Mouse (Mus musculus) stomach, postnatal 0 days (tissue): ENCODE measurements around the gene Rtn1. TPM values are rescaled to one million over a fixed set of nuclear protein-coding genes. Genes with fewer than 3 reads are reported as not detected.

ENCODE experiments used
- ATAC-seq: fragments of 200-750 bp; cut with Nextera tagmentation; 2 replicates; pipeline ENCODE4 v1.8.0; 2017; ENCODE audit not compliant: low FRiP score, low TSS enrichment
- DNase-seq: peaks from one replicate; pipeline ENCODE4 v3.0.0-alpha.2; 2016; ENCODE audit warnings: low spot score
- H3K27ac ChIP-seq: fragments of 300-500 bp; sonication (generic); replicated peaks from 2 replicates; pipeline ENCODE4 v1.5.1; 2014; ENCODE audit warnings: mild to moderate bottlenecking, control low read depth
- H3K27me3 ChIP-seq: fragments of 300-500 bp; sonication (generic); 2 replicates; pipeline ENCODE4 v1.6.1; 2014; ENCODE audit warnings: low read length; ENCODE audit not compliant: control insufficient read depth, insufficient read depth
- H3K36me3 ChIP-seq: fragments of 300-500 bp; sonication (generic); 2 replicates; pipeline ENCODE4 v1.6.1; 2014; ENCODE audit warnings: low read length, mixed read lengths; ENCODE audit not compliant: control insufficient read depth, insufficient read depth
- H3K4me1 ChIP-seq: fragments of 300-500 bp; sonication (generic); replicated peaks from 2 replicates; pipeline ENCODE4 v1.6.1; 2014; ENCODE audit warnings: antibody characterized with exemption; ENCODE audit not compliant: control insufficient read depth, insufficient read depth
- H3K4me2 ChIP-seq: fragments of 300-500 bp; sonication (generic); replicated peaks from 2 replicates; pipeline ENCODE4 v1.6.1; 2014; ENCODE audit warnings: low read depth, mild to moderate bottlenecking, control low read depth, moderate library complexity
- H3K4me3 ChIP-seq: fragments of 300-500 bp; sonication (generic); 2 replicates; pipeline ENCODE4 v1.5.1; 2014; ENCODE audit warnings: low read depth, low read length, control low read depth
- H3K9ac ChIP-seq: fragments of 300-500 bp; sonication (generic); 2 replicates; pipeline ENCODE4 v1.6.1; 2014; ENCODE audit warnings: mild to moderate bottlenecking, low read length, control low read depth, mixed read lengths
- H3K9me3 ChIP-seq: fragments of 300-500 bp; sonication (generic); 2 replicates; pipeline ENCODE4 v1.6.1; 2016; ENCODE audit warnings: low read length; ENCODE audit not compliant: control insufficient read depth
- CTCF ChIP-seq: IDR thresholded peaks from 2 replicates; pipeline ENCODE4 v1.5.1; 2016; ENCODE audit warnings: antibody characterized with exemption, low read depth, mild to moderate bottlenecking, moderate library complexity
- EP300 ChIP-seq: optimal IDR thresholded peaks from 2 replicates; pipeline ENCODE3; 2016; ENCODE audit warnings: antibody characterized with exemption
- WGBS: fragments of 180-500 bp; shearing (Covaris S2); extraction: QIAGEN DNeasy Blood & Tissue Kit; methylation state at CpG from one replicate; pipeline ENCODE4 v1.1.7; 2014; 5-methylcytosine and 5-hydroxymethylcytosine counted together
- polyA plus RNA-seq: library from polyadenylated mRNA; unstranded; fragments of >200 nt; fragmentation: Nextera tagmentation; extraction: Ambion mirVana; gene quantifications from 2 replicates; pipeline ENCODE4 v1.2.1, GENCODE M21; 2015

The Rtn1 gene
- polyA plus RNA-seq, 1 experiment from 2014 or later, result 47.1 TPM

DNA sequence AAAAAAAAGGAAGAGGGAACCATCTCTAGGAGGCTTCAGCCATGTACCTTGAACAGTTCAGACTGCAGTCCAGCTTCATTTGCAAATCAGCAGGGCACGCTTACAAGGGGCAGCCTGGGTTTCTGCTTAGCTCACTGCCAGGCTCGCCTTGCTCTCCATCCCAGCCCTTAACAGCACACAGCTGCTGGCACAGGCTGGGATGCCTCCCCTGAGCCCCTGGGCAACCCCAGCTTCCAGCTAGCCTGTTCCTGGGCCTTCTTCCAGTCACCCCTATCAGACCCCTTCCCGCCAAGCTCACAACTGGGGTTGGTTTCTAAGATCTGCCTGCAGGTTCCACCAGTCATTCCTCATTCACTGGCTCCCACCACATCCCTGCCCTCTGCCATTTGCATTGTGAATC lies 155.8 kb downstream of the Rtn1 start:
- no peak overlapping the region for H3K27ac ChIP-seq

DNA sequence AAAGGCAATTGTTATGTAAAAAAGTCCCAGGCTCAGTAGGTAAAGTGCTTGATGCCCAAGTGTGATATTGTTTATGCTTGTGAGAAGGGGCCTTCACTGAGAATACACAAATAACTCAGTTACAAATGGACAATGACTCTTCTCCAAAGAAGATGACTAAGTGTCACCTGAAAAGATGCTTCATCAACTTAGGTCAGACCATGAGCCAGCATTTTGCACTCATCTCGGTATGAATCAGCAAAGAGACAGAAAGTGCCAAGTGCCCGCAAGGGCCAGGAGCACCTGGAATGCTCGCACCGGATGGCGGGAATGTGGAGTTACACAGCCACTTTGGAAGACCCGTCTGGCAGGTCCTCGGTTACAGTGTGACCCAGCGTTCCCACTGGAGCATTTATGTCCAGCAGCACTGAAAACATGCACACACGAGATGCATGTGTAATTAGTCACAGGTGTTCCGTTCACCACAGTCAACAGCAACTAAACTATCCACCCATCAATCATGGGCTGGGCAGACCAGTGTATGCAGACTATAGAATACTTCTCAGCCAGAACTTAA lies 156.9 kb downstream of the Rtn1 start:
- ATAC-seq (no peak), DNase-seq (no peak)
- no peaks in the 10 kb centered on the region for H3K36me3 ChIP-seq
- no peak overlapping the region for H3K4me3 ChIP-seq
- TF ChIP-seq CTCF, result no peak
- TF ChIP-seq EP300, result no peak
- H3K9me3 ChIP-seq, result no peaks in the 10 kb centered on the region
- H3K4me2 ChIP-seq, result no peak overlapping the region
- H3K27ac ChIP-seq, result no peak overlapping the region
- no peak overlapping the region for H3K9ac ChIP-seq
- no peaks in the 10 kb centered on the region for H3K27me3 ChIP-seq
- 65% methylated on average over 10 of the region's 10 CpGs for WGBS
- H3K4me1 ChIP-seq, result no peaks in the 10 kb centered on the region

More for the DNA sequence above, 155.8 kb downstream of the Rtn1 start:
- Histone ChIP-seq H3K4me3 (no peak overlapping the region), H3K36me3 (no peaks in the 10 kb centered on the region), H3K4me2 (no peak overlapping the region), H3K27me3 (no peaks in the 10 kb centered on the region), H3K4me1 (no peaks in the 10 kb centered on the region), H3K9me3 (no peaks in the 10 kb centered on the region), H3K9ac (no peak overlapping the region)
- TF ChIP-seq EP300 (no peak), CTCF (no peak)
- ATAC-seq, result no peak
- no peak for DNase-seq
- WGBS, result 80% methylated on average over 3 of the region's 3 CpGs

DNA sequence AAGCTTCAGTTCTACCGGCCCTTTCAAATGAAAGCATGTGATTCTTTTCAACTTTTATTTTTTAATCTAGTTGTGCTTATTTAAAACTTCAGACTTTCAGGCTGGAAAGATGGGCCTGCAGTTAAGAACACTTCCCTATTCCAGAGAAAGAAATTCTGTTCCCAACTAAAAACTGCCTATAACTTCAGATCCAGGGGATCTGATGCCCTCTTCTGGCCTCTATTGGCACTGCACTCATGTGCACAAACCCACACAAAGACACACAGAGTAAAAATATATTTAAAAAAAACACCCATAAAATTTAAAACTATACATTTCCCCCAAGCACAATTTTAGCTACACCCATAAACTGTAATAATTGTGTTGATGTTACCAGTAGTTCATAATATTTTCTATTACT lies 163.9 kb downstream of the Rtn1 start:
- Histone ChIP-seq H3K9ac (no peak overlapping the region), H3K9me3 (no peaks in the 10 kb centered on the region), H3K36me3 (no peaks in the 10 kb centered on the region), H3K27me3 (no peaks in the 10 kb centered on the region), H3K4me2 (no peak overlapping the region), H3K4me3 (no peak overlapping the region), H3K27ac (no peak overlapping the region), H3K4me1 (no peaks in the 10 kb centered on the region)
- no peak for DNase-seq
- WGBS, result 91% methylated on average over 1 of the region's 1 CpGs
- TF ChIP-seq EP300, result no peak
- TF ChIP-seq CTCF, result peak; percentile 15; the same call in 1 of the 2 replicates
- no peak for ATAC-seq

DNA sequence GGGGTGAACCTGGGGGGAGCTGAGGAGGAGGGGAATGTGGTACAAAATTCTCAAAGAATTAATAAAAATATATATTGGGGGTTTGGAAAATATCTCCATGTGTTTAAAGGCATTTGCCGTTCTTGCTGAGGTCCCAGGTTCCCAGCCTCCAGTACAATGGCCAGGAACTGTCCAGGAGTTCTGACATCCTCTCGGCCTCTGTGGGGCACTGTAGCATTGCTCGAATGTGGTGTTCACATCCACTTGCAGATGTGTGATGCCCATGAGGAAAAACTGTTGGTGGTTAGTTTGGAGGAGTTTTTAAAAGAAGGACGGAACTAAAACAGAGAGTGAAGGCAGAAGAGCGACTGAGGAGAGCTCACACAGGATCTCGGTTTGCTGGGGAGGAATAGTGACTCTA lies 166.0 kb downstream of the Rtn1 start:
- H3K27ac ChIP-seq, result no peak overlapping the region
- no peak overlapping the region for H3K4me3 ChIP-seq
- H3K4me1 ChIP-seq, result no peaks in the 10 kb centered on the region
- H3K36me3 ChIP-seq, result no peaks in the 10 kb centered on the region
- 59% methylated on average over 6 of the region's 6 CpGs for WGBS
- no peak overlapping the region for H3K4me2 ChIP-seq
- DNase-seq (no peak), ATAC-seq (no peak)
- H3K9ac ChIP-seq, result no peak overlapping the region
- H3K9me3 ChIP-seq, result no peaks in the 10 kb centered on the region
- TF ChIP-seq EP300 (no peak), CTCF (peak; percentile 50)
- no peaks in the 10 kb centered on the region for H3K27me3 ChIP-seq

DNA sequence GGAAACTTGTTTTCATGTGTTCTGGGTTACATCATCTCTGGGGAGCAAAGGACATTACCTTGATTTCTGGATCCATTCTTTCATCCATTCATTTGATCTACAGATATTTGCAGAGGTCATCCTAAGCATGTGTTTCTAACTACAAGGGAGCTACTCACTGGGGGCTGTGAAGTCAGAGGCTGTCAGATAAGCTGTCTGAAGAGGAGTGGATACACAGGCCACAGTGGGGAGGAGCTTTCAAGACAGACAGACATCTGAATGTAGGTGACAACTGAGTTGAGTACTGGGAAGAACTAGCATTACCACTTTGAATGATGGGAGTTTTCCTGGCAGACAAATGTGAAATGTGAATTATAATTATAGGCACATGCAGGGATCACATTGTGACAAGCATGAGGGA lies 168.3 kb downstream of the Rtn1 start:
- Histone ChIP-seq H3K27me3 (no peaks in the 10 kb centered on the region), H3K4me2 (no peak overlapping the region), H3K9ac (no peak overlapping the region), H3K9me3 (no peaks in the 10 kb centered on the region), H3K27ac (no peak overlapping the region), H3K4me3 (no peak overlapping the region), H3K4me1 (no peaks in the 10 kb centered on the region), H3K36me3 (no peaks in the 10 kb centered on the region)
- no peak for ATAC-seq
- no peak for DNase-seq
- TF ChIP-seq CTCF, result no peak
- TF ChIP-seq EP300, result no peak

DNA sequence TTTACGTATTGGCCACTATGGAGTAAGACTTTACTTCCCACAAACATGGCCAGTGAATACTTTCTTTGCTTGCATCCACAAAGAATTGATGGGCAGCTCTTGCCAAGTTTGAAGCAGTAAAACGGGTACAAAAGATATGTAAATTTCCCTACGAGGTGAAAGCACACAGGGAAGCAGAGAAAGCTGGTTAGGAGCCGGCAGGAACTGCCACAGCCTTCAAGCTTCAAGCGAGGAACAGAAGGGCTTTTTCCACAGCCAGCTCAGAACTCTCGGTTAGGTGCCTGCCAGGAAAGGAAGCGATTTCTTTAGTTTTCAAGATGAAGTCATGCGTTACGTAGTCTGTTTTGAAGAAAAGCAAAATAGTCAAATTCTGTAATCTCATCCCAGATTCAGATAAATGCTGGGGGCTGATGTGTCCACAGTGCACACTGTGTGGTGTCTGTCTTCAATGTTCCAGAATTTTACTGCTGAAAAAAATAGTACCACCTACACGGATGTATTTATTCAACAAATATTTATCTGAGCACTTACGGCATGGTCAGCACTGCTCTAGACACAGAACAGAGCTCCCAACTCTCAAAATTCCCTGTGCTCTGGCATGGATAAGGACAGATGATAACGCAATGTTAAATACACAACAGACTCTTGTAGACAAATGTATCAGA lies 169.5 kb downstream of the Rtn1 start:
- DNase-seq, result no peak
- Histone ChIP-seq H3K4me3 (no peak overlapping the region), H3K27me3 (no peaks in the 10 kb centered on the region), H3K4me1 (no peaks in the 10 kb centered on the region), H3K4me2 (no peak overlapping the region), H3K9ac (no peak overlapping the region), H3K36me3 (no peaks in the 10 kb centered on the region), H3K9me3 (no peaks in the 10 kb centered on the region), H3K27ac (no peak overlapping the region)
- no peak for ATAC-seq
- TF ChIP-seq CTCF (no peak), EP300 (no peak)
- WGBS, result 42% methylated on average over 12 of the region's 12 CpGs
